Mouse (Mus musculus) forelimb bud, embryonic 11.5 days (tissue): ENCODE measurements at regions not wholly inside any gene's neighbourhood (a gene's known extent, or its start where the extent isn't known, plus 50 kb on each side); places are given as distances from the start of the nearest gene placed in this dataset.
"Not testable (repeated sequence)": the region's sequence is repeated elsewhere in the genome, so short reads cannot be mapped to it uniquely, and the experiment has no call there.

Source experiments
- DNase-seq: peaks from one replicate; pipeline ENCODE4 v3.0.0-alpha.2; 2012; ENCODE audit warnings: low read depth, low spot score

DNA sequence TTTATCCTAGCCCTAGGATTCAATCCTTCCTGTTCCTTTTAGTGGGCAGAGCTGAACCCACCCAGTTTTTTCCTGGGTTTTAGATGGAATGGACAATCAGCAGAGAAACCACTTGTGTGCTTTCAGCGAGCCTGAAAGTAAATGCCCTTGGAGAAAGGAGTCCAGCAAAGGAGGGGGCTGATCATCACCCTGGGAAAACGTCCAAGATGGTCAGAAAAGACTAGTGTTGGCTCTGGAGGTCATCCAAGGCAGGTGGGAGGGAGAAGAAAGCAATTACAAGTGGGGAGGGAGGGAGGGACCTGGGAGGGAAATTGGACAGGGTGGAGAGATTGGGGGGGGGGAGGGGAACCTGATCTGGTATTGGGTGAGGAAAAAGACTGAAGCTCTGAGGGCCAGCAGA, 55.6 kb upstream of the Zfp366 start:
- DNase-seq: no peak

DNA sequence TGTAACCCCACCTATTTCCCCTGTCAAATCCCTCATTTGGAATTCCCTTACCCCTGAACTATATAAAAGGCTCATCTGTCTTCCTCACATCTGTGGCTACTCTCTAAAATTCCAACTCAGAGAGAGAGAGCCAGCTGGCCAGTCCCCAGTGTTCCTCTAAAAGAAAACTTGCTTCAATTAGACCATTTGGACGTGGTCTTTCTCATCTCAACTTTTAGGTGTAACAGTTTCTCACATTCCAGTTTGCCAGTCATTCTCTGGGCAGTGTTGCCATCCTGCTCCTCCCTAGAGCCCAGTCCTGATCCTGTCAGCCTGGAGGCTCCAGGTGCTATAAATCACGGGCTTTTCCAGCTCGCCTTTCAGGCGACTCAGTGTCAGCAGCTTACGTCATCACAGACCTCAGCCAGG, 56.3 kb upstream of the Zfp366 start:
- DNase-seq: no peak

DNA sequence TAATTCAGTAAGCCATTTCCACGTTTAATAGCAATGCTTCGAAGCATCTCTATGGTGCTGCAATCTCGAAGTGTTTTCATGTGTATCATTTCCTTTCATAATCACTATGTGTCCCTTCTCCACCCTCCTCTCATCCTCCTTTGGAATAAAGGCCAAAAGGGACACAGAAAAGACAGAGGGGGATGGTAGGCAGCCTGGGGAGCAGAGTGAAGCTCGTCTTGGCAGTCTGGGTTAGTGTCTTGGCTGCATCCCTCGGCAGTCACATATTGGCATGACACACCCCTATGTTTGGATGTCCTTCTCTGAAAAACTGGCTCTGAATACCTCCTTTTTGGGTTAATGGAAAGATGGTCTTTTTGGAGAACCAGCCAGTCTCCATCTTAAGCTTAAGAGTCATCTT, 56.9 kb upstream of the Zfp366 start:
- no peak for DNase-seq

DNA sequence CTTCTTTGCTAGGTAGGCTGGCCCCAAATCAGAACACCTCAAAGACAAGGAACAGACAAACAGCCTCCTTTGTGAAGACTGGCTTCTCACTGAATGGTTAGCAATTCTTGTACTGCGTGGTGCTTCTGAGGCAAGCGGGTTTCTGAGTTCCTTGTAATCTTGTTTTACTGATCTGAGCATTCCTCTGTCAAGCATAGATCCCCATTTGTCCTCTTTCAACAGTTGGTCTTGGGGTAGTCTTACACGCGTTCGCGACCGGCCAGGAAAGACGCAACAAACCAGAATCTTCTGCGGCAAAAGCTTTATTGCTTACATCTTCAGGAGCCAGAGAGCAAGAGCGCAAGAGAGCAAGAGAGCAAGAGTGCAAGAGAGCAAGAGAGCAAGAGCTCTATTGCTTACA, 57.7 kb upstream of the Zfp366 start:
- not testable (repeated sequence) for DNase-seq

DNA sequence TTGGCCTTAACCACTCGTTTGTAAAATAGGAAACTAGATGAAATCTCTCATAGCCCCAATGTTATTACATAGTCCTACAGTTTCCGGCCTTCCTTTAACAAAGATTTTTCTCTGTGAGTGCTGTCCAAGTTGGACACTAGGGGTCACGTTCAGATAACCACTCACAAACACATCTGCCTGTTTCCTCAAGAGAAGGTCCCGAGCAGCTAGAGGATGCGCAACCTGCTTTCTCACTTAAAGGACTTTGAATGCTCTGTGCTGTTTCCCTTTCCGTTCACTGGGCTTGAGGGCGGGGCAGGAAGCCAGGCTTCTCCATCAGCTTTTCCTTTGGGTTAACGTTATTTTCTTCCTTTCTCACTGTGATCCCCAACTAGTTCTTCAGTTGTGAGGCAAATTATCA, 58.1 kb upstream of the Zfp366 start:
- no peak for DNase-seq

DNA sequence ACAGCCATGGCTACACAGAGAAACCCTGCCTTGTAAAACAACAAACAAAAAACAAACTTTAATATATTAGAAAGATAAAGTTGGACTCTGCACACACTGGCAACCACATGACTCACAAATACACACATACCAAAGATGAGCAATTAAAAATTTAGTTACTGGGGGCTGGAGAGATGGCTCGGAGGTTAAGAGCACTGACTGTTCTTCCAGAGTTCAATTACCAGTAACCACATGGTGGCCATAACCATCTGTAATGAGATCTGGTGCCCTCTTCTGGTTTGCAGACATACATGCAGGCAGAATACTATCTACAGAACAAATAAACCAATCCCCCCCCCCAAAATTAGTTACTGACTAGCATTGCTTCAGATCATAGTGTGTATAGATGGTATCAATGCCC, 58.7 kb upstream of the Zfp366 start:
- no peak for DNase-seq

DNA sequence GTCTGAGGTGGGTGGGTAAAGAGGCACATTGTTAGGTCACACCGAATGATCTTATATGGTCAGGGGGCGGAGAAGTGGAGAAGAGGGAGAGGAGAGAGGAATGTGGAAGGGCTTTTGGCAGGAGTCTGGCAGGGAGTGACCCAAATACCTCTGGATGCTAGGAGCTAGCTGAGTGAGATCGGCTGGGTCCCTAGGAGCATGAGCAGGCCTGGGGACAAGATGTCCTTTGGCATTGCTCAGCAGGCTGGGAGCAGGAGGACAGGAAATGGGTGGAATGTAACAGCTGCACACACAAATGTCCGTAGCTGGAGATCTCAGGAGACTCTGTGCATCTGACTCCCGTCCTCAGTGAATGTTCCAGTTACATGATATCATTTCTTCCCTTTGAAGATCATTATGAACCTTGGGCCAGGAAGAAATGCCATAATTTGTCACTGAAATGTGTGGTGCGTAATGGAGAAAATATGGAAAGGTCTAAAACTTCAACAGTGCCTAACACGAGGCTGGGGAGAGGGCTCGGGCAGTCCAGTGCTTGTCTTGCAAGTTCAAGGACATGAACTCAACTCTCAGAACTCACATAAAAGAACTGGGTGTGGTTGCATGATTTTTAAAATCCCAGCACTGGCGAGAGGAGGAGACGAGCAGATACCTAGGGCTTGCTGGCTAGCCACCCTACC, 59.6 kb upstream of the Zfp366 start:
- DNase-seq: no peak

DNA sequence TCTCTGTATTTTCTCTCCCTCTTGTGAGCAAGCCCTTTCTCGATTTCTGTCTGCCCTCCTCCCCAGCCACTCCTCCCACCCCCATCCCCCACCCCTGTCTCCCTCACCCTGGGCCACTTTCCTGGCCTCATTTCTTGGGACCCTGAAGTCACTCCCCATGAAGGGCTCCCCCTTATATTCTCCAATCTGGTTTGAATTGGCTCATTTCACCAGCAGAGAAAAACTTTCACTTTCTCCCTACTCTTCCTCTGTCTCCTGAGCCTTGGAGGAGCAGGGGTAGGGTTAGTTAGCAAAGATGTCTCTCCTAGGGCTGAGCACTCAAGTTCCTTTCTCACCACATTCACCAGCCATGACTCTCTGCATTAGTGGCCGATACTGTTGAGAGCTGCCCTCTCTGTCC, 60.5 kb upstream of the Zfp366 start:
- DNase-seq: no peak

DNA sequence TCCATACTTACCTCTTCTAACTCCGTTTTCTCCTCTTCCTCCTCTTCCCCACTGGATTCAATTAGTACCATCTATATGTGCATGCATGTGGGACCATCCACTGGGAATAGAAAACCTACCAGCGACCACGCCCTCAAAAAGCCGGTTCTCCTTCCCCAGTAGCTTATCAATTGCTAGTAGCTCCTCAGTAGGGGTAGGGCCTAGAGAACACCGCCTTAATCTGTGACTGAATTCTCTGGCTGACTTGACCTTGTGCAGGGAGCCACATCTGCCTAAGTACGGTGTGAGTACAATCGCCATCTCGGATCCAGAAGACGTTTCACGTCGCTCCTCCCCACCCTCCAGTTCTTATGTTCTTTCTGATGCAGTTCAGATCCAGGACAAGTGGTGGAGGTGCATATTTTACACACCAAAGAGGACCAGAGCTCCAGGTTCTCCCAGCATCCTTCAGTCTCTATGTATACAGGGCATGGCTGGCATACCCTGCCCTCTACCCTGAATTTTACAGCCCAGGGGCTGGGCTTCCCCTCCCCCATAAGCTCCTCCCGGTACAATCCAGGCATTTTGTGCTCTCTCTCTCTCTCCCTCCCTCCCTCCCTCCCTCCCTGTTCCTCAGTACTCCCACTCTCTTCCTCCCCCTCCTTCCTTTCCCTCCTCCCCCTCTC, 61.0 kb upstream of the Zfp366 start:
- DNase-seq: no peak

DNA sequence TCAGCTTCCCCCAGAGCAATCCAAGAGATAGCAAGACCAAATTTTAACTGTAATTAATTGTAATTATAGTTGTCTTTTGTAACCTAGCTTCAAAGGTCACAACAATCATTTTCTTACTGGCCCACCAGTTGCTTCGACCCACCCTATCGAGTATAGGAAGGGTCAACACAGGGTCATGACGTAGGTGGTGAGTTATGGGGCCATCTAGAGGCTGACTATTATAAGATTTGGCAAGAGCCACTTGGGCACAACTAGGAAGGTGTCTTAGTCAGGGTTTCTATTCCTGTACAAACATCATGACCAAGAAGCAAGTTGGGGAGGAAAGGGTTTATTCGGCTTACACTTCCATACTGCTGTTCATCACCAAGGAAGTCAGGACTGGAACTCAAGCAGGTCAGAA, 62.1 kb upstream of the Zfp366 start:
- DNase-seq: not testable (repeated sequence)

DNA sequence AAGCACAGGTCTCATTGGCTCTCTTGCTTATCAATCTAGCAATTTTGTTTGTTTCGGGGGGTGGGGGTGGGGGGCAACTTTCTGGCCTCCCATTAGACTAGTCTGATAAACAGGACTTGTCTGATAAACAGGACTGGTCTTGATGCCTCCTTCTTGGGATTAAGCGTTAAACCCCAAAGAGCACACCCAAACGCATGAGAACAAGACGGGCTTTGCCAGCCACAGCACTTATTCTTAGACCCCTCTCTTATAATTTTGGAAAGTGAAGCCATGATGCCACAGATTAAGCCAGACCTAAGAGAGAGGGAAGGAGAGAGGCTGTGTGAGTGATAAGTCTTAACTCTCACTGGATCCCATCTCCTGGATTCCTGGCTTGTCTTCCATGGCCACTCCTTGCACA, 63.5 kb upstream of the Zfp366 start:
- no peak for DNase-seq

DNA sequence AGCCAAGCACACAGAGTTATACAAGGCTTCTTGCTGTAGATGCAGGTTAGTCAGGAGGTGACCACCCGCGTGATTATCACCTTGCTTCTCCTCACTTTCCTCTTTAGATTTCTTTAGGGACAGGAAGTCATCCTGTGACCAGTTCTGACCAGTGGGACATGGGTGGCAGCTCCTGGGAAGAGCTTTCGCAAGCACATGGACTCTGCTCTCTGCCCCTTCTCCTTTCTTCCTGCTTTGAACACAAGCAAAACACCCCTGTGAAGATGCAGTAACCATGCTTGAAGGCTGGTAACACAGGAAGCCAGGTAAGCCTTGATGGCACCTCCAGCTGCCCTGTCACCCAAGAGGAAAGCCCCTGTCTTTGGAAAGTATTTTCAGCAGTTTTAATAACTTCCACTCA, 64.7 kb upstream of the Zfp366 start:
- no peak for DNase-seq

DNA sequence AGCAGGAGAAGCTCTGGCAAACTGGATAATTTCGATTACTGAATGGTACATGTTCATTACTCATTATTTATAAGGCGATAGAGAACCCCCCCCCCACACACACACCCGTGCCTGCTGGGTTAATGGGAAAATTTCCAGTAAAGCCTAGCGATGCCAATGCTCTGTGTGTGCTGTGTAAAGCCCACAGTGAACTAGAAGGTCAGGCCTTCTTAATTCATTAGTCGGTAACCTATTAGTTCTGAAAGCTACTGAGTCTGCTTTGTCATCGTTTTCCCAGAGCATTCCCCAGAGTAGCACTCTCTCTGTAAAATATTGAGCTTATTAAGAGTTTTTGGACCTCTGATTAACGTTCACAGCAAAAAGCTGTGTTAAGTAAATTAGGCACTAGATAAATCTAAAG, 65.7 kb upstream of the Zfp366 start:
- DNase-seq: no peak

DNA sequence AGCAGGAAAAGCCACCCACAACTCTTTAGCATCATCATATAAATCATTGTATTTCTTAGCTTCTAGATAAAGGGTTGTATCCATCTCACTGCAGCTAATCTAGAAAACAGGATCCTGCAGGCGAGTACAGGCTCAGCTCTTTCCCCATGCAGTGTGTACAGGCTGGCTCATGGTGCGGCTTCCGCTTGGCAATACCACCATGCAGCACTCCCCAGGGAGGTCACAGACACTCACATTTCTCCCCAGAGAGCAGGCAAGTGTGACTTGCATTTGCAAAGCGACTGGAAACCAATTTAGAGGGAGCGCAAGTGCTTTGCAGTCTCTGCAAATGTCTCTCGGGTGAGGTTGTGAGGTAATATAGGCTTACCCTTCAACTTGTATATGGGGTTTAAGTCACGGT, 69.1 kb upstream of the Zfp366 start:
- no peak for DNase-seq

DNA sequence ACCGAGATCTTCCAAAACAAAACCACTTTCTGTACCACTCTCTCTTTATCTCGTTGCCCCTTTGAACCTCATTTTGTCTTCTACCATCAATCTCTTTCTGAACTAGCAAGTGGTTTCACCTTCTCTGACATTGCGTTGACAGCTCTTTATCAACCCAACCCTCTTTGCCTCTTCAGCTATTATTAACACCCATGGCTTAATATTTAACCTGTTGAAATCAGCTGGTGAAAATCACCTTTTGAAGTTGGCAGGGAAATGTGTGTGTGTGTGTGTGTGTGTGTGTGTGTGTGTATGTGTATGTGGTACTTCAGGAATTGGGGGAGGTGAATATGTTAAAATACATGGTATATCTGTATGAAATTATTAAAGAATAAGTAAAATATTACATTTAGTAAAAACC, 70.1 kb upstream of the Zfp366 start:
- no peak for DNase-seq

DNA sequence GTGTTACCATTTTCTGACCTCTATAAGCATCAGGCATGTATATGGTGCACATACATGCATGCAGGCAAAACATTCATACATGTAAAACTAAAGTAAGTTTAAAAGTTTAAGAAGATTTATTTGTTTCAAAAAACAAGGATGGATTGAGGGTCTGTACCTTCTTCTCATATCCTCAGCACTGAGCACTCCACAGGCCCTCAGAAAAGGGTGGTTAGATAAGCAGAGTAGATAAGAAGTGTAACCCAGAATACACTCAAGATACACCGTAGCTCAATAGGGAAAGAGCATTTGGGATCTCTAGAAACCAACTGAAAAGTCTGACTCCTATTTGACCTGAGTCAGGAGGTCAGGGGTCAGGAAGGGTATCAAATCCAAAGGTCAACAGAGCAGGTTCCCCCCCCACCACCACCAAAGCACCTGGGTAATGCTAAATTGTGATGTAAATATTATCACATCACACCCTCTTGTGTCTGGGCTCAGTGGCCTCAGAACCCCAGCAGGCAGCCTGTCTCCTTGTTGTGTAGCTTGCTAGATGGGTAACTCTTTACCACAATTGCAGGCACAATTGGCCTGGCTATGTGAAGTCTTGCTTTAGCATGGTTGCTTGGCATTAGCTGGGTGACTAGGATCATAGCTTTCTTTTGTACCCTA, 72.8 kb upstream of the Zfp366 start:
- DNase-seq: no peak

DNA sequence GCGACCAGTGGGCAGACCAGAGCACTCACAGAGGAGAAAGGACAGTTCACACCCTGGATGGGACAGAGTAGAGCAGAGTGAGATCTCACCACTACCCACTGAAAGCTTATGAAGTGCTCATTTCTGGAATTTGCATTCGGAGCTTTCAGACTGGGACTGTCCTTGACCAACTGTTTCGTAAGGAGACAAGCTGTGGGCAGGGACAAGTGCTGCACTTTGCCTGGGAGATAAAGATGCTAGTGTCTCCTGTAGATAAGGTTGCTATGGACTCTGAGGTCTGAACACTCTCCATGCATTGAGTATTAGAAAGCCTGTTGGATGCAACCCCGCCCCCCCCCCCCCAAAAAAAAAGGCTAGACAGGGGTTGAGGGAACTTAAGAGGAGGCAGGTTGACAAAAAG, 76.6 kb upstream of the Zfp366 start:
- DNase-seq: no peak

DNA sequence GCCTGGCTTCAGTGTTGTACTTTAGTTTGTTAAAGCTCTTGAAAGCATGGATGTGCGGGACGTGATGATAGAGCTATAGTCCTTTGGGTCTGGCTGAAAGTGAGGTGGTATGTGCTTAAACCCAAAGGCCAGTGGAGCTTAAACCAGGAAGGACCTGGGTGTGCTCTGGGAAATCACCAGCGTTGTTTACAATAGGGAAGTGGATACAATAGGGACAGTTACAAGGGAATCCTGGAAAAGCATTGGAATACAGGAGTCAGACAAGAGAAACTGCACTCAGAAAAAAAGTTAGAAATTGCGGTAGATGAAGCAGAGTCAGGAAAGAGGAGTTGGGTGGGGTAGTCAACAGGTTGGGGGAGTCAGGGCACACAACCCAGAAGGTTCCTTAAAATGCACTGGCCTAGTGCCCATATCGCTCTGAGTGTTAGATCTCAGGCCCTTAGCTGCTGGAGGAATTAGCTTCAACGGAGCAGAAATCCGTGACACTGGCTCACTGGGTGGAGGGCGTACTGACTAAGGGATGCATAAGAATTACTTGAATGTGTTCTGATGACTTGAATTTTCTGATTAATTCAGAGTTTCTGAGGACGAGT, 82.4 kb upstream of the Zfp366 start:
- no peak for DNase-seq

DNA sequence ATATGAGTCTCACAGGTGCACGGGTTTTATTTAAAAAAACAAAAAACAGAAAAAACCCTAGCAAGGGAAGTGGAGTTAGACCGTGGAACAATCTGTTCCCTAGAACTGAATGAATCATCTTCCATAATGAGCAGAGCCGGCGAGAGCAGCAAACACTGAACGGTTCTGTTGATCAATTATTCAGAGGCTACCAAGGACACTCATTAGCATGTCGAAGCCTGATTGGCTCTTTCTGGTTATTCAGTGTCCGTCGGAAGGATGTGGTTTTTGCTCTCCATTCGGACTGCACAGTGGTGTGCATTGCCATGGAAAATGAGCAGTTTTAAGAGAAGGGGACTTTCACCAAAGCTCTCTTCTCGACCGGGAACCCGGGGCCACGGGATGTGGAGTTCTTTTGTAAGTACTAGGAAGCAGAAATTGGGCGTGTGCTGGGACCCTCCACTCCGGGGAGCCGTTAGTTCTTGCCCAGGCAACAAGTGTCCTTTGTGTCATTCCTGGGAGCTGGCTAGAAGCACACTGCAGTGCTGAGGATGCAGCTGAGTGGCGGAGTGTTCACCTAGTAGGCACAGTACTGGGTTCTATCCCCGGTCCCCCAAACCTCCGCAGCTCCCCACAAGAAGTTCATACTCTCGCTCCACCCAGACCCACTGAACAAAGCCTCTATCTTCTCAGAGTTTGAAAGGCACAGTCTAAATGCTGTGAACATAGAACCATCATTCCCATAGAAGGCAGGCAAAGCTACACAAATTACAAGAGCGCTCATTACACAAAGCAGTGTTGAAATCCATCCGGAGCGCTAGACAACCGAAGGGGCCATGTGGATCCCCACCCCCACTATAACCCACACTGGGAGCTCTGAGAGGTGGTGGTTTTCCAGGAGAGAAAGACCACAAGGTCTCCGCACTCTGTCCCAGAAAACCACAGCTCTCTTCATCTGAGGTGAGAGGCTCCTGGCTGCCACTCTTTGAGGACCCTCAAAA, 83.9 kb upstream of the Zfp366 start:
- no peak for DNase-seq

DNA sequence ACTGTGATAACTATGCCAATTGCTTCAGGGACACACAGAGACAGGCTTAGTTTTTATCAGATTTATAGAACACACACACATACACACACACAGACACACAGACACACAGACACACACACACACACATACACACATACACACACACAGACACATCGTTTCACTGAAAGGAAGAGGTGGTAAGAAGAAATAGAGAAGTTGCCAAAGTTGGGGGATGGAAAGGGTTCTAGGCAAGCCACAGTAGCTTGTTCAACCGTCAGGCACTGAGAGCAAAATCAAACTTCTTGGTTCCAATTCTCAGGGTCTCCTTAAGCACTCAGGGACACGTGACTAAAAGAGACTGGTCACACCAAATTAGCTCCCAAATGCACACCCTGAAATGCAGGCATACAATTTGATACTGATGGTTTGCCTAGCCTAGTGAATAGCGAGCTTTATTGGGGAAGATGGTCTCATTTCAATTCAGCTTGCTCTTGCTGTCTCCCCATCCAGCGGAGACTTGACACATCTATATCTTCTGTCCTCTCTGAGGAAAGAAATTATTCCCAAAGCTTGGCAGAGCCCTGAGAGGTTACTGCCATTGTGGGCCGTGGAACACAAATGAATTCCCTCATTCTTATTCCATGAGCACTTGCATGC, 84.7 kb upstream of the Zfp366 start:
- DNase-seq: no peak

DNA sequence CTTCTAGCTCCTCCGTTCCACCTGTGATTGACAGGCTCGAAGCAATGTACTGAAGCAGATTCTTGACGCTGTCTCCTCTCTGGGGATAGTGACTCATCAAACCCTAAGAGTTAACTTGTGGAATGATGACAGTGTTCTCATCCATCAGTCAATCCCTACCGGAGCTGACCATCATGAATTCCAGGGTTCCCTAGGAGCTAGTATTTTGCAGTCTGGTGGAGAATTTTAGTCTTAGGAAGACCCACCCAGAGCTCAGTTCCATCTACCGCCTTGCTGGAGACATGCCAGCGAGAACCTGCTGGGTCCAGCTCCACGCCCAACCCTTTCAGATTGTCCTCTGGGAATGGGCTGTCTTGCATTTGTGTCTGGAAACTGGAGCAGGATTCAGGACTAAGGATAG, 85.4 kb upstream of the Zfp366 start:
- DNase-seq: no peak
